Mouse (Mus musculus): ENCODE data around the gene Rbm45. TPM values are rescaled to one million over a fixed set of nuclear protein-coding genes. Genes with fewer than 3 reads are reported as not detected.

Gene Rbm45
- polyA plus RNA-seq (2012) = 0.71 and 1.0 TPM in 2 replicates

DNA sequence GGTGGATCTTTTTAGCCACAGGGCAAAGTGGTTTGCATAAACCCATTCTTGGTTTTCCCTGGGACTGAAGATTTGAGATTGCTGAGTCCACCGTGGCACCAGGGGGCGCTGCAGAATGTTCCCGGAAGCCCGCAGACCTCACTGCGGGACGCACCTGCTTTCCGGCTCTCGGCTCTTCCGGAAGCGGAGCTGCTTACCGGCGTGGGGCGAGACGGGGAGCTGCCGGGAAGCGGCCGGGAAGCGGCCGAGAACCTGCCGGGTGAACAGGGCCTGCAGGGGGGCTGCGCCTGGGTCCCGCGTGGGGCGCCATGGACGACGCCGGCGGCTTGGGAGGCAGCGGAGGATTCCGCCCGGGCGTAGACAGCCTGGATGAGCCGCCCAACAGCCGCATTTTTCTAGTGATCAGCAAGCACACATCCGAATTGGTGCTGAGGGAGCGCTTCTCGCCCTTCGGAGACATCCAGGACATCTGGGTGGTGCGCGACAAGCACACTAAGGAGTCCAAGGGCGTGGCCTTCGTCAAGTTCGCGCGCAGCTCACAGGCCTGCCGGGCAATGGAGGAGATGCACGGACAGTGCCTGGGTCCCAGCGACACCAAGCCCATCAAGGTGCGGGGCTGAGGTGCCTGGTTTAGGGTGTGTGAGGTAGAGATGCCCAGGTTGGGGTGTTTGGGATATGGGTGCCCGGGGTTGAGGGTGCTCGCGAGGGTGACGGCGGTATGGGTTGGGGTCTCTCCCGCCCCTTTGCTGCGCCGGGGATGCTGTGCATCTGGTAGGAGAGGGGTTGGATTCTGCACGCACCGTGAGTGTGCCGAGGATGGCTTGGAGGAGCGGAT lies at the start of gene Rbm45:
Rbm45 (plus strand) TSS at position 164 of the 835 bp plus-strand sequence.
- H3K4me1 ChIP-seq (ENCODE audit: control insufficient read depth) = peaks cover 41% of the 10 kb centered on the region
- TF ChIP-seq GATA1 (IDR thresholded peaks at IDR 0.05; ENCODE audit: low read length) = no peak
- TF ChIP-seq TAL1 (IDR thresholded peaks at IDR 0.05; ENCODE audit: low read length) = no peak
- peaks cover 36% of the 10 kb centered on the region for H3K36me3 ChIP-seq (ENCODE audit: control insufficient read depth)
- H3K4me3 ChIP-seq (replicated peaks) = peak within 1 kb of the TSS; percentile 97
- H3K9me3 ChIP-seq (ENCODE audit: control insufficient read depth, low read length) = no peaks in the 10 kb centered on the region
- H3K27me3 ChIP-seq (ENCODE audit: control insufficient read depth) = no peaks in the 10 kb centered on the region

DNA sequence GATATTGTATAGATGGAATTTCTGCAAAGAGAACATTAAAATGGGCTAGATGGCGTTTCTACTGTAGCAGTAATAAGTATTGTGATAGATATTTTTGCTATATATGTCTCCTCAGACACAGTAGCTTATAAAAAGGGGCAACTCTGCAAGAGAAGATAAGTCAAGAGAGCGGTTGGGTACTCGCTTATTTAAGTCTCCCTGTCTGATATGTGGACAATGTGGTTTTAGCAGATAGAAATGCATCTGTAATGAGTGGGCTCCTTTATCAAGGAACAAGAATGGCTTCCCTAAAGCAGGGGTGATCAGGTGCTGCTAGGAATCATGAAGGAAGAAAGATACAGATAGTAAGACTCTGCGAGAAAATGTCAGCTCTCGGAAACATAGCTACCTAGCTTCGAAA lies 49.4 kb upstream of the Rbm45 start:
- no peaks in the 10 kb centered on the region for H3K27me3 ChIP-seq (ENCODE audit: control insufficient read depth)
- no peak overlapping the region for H3K4me3 ChIP-seq (replicated peaks)
- peaks cover 11% of the 10 kb centered on the region for H3K4me1 ChIP-seq (ENCODE audit: control insufficient read depth)
- no peaks in the 10 kb centered on the region for H3K9me3 ChIP-seq (ENCODE audit: control insufficient read depth, low read length)
- H3K36me3 ChIP-seq (ENCODE audit: control insufficient read depth) = no peaks in the 10 kb centered on the region
- no peak for TF ChIP-seq TAL1 (IDR thresholded peaks at IDR 0.05; ENCODE audit: low read length)
- no peak for TF ChIP-seq GATA1 (IDR thresholded peaks at IDR 0.05; ENCODE audit: low read length)

DNA sequence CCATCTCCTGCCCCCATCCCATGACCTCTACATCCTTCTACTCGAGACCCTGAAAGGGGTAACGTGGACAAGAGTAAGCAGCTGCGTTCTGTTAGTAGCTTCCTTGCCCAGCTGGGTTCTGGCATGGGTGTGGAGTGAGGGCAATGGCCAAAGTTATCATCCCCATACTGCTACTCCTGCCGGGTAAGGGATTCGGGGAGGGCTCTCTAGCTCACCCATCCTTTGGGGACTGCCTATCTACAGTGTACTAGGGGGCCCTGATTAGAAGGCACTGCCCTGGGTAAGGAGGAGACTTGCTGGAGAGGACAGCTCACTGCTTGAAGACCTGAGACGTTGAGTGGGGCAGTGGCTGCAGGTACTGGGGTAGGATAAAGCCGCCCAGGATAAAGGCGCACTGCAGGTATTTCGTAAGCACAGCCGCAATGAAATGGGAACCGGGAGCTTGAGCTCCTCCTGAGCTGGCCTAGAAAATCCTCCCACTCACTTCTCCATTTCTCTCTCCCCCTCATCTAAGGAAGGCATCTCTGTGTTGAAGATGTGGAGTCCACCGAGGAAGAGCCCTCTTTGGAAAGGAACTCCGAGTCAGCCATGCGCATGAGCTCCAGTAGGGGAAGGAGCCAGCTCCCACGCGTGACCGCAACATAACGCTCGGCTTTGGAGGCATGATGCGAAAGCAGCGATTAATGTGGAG lies 46.5 kb upstream of the Rbm45 start:
- Histone ChIP-seq H3K9me3 (ENCODE audit: control insufficient read depth, low read length) (no peaks in the 10 kb centered on the region), H3K4me3 (replicated peaks) (no peak overlapping the region), H3K4me1 (ENCODE audit: control insufficient read depth) (peaks cover 11% of the 10 kb centered on the region), H3K27me3 (ENCODE audit: control insufficient read depth) (no peaks in the 10 kb centered on the region), H3K36me3 (ENCODE audit: control insufficient read depth) (no peaks in the 10 kb centered on the region)
- TF ChIP-seq TAL1 (IDR thresholded peaks at IDR 0.05; ENCODE audit: low read length) (no peak), GATA1 (IDR thresholded peaks at IDR 0.05; ENCODE audit: low read length) (no peak)

DNA sequence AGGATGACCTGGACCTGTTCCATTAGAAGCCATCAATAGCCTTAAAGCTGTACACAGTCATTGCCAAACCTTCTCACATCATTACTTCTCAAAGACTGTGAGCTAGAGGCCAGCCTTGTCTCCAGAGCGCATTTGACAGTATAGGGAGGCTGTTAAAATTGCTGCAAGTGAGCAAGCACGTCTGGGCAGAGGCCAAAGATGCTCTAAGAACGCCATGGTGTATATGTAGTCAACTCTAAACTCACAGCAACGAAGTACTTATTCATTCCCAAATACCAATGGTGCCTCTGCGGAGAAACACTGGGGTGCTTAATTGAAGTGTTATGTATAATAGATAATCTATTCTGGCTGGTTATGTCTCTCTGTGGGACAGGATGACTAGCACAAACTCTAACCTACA lies 45.3 kb upstream of the Rbm45 start:
- Histone ChIP-seq H3K36me3 (ENCODE audit: control insufficient read depth) (no peaks in the 10 kb centered on the region), H3K4me1 (ENCODE audit: control insufficient read depth) (peaks cover 11% of the 10 kb centered on the region), H3K27me3 (ENCODE audit: control insufficient read depth) (no peaks in the 10 kb centered on the region), H3K4me3 (replicated peaks) (no peak overlapping the region), H3K9me3 (ENCODE audit: control insufficient read depth, low read length) (no peaks in the 10 kb centered on the region)
- TF ChIP-seq GATA1 (IDR thresholded peaks at IDR 0.05; ENCODE audit: low read length) = no peak
- TF ChIP-seq TAL1 (IDR thresholded peaks at IDR 0.05; ENCODE audit: low read length) = no peak

DNA sequence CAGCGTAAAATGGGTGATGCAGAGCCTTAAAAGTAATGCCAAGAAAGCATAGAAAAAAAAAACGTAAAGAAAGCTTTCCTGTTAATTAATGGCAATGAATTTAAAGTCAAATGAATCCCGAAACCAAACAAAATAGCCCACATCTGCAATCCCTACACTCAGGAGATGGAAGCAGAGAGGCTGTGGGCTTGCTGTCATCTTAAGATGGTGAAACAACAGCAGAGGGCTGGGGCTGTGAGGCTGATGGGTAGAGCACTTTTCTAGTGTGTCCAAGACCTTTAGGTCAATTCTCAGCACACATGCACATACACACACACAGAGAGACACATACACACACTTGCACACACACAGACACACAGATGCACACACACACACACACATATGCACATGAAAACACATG lies 43.6 kb upstream of the Rbm45 start:
- TF ChIP-seq TAL1 (IDR thresholded peaks at IDR 0.05; ENCODE audit: low read length) = no peak
- no peak for TF ChIP-seq GATA1 (IDR thresholded peaks at IDR 0.05; ENCODE audit: low read length)
- no peaks in the 10 kb centered on the region for H3K36me3 ChIP-seq (ENCODE audit: control insufficient read depth)
- no peaks in the 10 kb centered on the region for H3K27me3 ChIP-seq (ENCODE audit: control insufficient read depth)
- no peaks in the 10 kb centered on the region for H3K9me3 ChIP-seq (ENCODE audit: control insufficient read depth, low read length)
- H3K4me3 ChIP-seq (replicated peaks) = no peak overlapping the region
- no peaks in the 10 kb centered on the region; the same call in none of the 2 replicates for H3K4me1 ChIP-seq (ENCODE audit: control insufficient read depth)

DNA sequence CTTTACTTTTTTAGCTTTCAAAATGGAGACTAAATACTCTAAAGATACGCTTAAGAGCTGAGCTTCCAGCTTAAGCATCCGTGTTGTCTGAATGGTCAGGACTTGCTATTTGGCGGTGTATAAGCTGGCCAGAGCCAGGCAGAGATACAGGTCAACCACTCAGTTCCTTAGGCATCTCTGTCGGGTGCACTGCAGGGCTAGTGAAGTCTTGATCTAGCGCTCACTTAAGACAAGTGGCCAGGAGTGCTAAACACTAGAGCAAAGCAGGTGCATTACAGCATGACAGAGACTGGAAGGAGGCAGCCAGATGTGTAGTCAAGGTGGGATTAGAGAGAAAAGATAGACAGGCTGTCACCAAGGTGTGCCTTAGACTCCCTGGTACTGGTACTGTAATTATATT lies 39.7 kb upstream of the Rbm45 start:
- TF ChIP-seq GATA1 (IDR thresholded peaks at IDR 0.05; ENCODE audit: low read length) (no peak), TAL1 (IDR thresholded peaks at IDR 0.05; ENCODE audit: low read length) (no peak)
- Histone ChIP-seq H3K9me3 (ENCODE audit: control insufficient read depth, low read length) (no peaks in the 10 kb centered on the region), H3K27me3 (ENCODE audit: control insufficient read depth) (no peaks in the 10 kb centered on the region), H3K4me3 (replicated peaks) (no peak overlapping the region), H3K36me3 (ENCODE audit: control insufficient read depth) (no peaks in the 10 kb centered on the region), H3K4me1 (ENCODE audit: control insufficient read depth) (no peaks in the 10 kb centered on the region)

DNA sequence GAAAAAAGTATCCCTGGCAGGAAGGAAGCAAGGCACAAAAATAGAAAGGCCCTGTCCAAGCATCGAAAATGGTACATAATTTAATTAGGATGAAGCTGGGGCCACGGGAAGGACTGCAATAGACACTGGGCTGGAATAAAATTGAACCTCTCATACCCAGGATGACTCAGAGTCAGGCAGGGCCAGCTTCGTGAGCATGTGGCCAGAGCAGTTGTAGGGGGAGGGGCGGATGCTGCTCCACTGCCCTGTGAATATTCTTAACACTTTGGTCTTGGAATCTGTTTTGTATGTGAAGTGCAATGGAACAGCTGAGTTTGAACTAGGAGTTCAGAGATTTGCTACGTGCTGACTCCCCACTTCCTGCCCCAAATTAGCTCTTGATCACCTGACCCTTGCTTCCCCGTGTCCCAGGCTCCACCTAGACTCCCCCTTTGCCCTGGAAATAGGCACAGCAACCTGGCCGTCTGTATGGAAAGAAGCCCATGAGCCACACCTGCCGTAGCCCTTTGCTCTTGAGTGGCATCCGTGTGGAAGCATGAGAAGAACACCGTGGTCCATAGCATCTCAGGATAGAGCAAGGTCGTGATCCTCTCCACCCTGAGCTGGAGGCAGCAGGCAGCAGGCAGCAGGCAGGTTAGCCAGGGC lies 37.5 kb upstream of the Rbm45 start:
- Histone ChIP-seq H3K4me1 (ENCODE audit: control insufficient read depth) (no peaks in the 10 kb centered on the region), H3K9me3 (ENCODE audit: control insufficient read depth, low read length) (no peaks in the 10 kb centered on the region), H3K4me3 (replicated peaks) (no peak overlapping the region), H3K27me3 (ENCODE audit: control insufficient read depth) (peaks cover 4% of the 10 kb centered on the region), H3K36me3 (ENCODE audit: control insufficient read depth) (no peaks in the 10 kb centered on the region)
- no peak for TF ChIP-seq GATA1 (IDR thresholded peaks at IDR 0.05; ENCODE audit: low read length)
- no peak for TF ChIP-seq TAL1 (IDR thresholded peaks at IDR 0.05; ENCODE audit: low read length)

DNA sequence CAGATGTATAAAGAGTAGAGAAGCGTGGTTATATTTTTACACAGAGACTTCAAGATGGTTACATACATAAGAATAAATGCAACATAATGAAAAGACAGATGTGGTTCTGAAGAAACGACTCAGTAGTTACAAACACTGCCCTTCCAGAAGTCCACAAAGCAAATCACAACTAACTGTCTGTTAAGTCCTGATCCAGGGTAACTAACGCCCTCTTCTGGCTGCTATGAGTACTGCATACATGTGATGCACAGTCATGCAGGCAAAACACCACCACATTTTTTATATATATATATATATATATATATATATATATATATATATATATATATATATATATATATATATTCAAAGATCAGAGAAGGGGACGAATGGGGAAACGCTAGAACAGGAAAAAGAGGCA lies 35.2 kb upstream of the Rbm45 start:
- Histone ChIP-seq H3K36me3 (ENCODE audit: control insufficient read depth) (no peaks in the 10 kb centered on the region), H3K27me3 (ENCODE audit: control insufficient read depth) (peaks cover 24% of the 10 kb centered on the region), H3K4me3 (replicated peaks) (no peak overlapping the region), H3K9me3 (ENCODE audit: control insufficient read depth, low read length) (no peaks in the 10 kb centered on the region), H3K4me1 (ENCODE audit: control insufficient read depth) (no peaks in the 10 kb centered on the region; the same call in 1 of the 2 replicates)
- TF ChIP-seq GATA1 (IDR thresholded peaks at IDR 0.05; ENCODE audit: low read length) (no peak), TAL1 (IDR thresholded peaks at IDR 0.05; ENCODE audit: low read length) (no peak)

Data from erythroblast, embryonic 14.5 days (primary cell).